Mouse (Mus musculus) liver, embryonic 14.5 days (tissue): ENCODE measurements around the gene Gpatch2.

Source experiments
- CTCF ChIP-seq: IDR thresholded peaks from 2 replicates; pipeline ENCODE4 v1.5.1; 2016; ENCODE audit warnings: antibody characterized with exemption, low read depth, control low read depth
- EP300 ChIP-seq: IDR thresholded peaks from 2 replicates; pipeline ENCODE4 v1.6.1; 2016; ENCODE audit warnings: antibody characterized with exemption, low read depth

GRCm38 (mm10) chr1:187230255-187230654 lies 14.9 kb downstream of the Gpatch2 start:
- no peak for TF ChIP-seq CTCF
- no peak for TF ChIP-seq EP300
